7 mouse cellular contexts compared by ENCODE assay signal in the genomic region with DNA sequence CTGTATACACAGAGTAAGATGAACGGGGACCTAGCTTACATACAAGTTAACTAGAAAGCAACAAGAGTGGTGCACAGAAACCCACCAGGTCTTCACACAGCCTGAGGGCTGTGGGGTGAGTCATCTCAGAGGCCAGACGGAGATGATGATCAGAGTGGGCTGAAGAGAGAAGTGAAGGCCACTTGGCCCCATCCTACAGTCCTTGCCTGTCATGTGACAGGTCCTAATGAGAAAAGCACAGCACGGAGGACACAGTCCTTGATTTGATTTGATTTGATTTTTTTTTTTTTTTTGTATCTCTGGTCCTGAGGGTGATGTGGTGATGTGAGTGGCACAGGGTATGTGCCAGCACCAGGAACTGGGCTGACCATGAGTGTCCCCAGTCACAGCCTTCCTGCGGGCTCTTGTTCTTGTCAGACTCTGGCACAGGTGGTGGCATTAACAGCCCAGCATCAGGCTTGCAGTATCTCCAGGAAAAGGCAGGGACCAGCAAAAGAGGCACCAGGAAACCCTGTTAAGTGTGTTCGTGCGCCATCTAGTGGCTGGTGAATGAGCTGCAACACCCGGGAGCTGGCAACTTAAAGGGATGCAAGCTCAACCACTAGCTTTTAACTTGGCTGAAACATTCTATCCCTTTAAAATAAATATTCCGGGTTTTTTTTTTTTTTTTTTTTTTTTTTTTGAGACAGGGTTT. TPM values are rescaled to one million over a fixed set of nuclear protein-coding genes. Genes with fewer than 3 reads are reported as not detected.
DNase-seq lines count a peak whose midpoint lies in the region; ATAC-seq lines count a peak whose summit lies in the region.

No protein-coding gene starts in this region.

- no peak overlapping the region for H3K27ac ChIP-seq in hindbrain, embryonic 14.5 days

- WGBS in hindbrain, embryonic 14.5 days, result 44% methylated on average over 8 of the region's 8 CpGs

- no peaks in the 10 kb centered on the region for H3K4me1 ChIP-seq in hindbrain, embryonic 14.5 days (replicated peaks; ENCODE audit: control insufficient read depth, insufficient read depth, low read length)

- no peak overlapping the region for H3K4me2 ChIP-seq in hindbrain, embryonic 14.5 days (replicated peaks)

- ATAC-seq in hindbrain, embryonic 14.5 days (ENCODE audit: low FRiP score), result peak; percentile 64

- peak; percentile 84 for DNase-seq in T-cell, adult 2 months (ENCODE audit: low spot score)
- DNase-seq in cerebellum, adult 18-20 months, result peak; percentile 91 to 93
- peak; percentile 91 for DNase-seq in forelimb bud, embryonic 11.5 days (ENCODE audit: low read depth, low spot score)
- DNase-seq in hindbrain, embryonic 14.5 days (ENCODE audit: low spot score), result peak; percentile 96
- DNase-seq in left cerebral cortex, adult 11 months (ENCODE audit: low spot score), result peak; percentile 88
- peak; percentile 91 for DNase-seq in mesoderm, embryonic 11.5 days (ENCODE audit: low read depth, low spot score)
- peak; percentile 85 for DNase-seq in skeletal muscle tissue, adult 2 months (ENCODE audit: low read depth, low spot score)

- no peaks in the 10 kb centered on the region for H3K9me3 ChIP-seq in hindbrain, embryonic 14.5 days (ENCODE audit: control insufficient read depth, low read length)

- H3K36me3 ChIP-seq in hindbrain, embryonic 14.5 days (replicated peaks; ENCODE audit: control insufficient read depth, insufficient read depth), result peaks cover 65% of the 10 kb centered on the region

- H3K4me3 ChIP-seq in hindbrain, embryonic 14.5 days (replicated peaks; ENCODE audit: low read length), result no peak overlapping the region

- H3K9ac ChIP-seq in hindbrain, embryonic 14.5 days, result no peak overlapping the region

- H3K27me3 ChIP-seq in hindbrain, embryonic 14.5 days (ENCODE audit: control insufficient read depth, insufficient read depth, low read length), result no peaks in the 10 kb centered on the region

RNA-seq across cellular contexts. Expression of gene Txn2, which starts 11.8 kb away (rescaled TPM):
- 207 and 216 TPM in 2 replicates for polyA plus RNA-seq in hindbrain, embryonic 14.5 days (2014; fragmentation: Nextera tagmentation; extraction: Ambion mirVana)

RNA-seq across cellular contexts. Expression of gene Foxred2, which starts 39.5 kb away (rescaled TPM):
- polyA plus RNA-seq in hindbrain, embryonic 14.5 days (2014; fragmentation: Nextera tagmentation; extraction: Ambion mirVana), result 10.7 and 10.8 TPM in 2 replicates

RNA-seq across cellular contexts. Expression of gene Eif3d, which starts 53.6 kb away (rescaled TPM):
- polyA plus RNA-seq in hindbrain, embryonic 14.5 days (2014; fragmentation: Nextera tagmentation; extraction: Ambion mirVana), result 167 and 177 TPM in 2 replicates
